Mouse (Mus musculus) urinary bladder, postnatal 36 days (tissue): ENCODE measurements around the gene Olfr794.

Experiments used
- DNase-seq, 2 experiments: peaks; one replicate each; pipeline ENCODE4 v3.0.0; 2022; ENCODE audit warnings: low spot score in 2 of 2, mixed read lengths in 1 of 2

Gene Olfr794

GRCm38 (mm10) chr10:129567355-129567754 lies at the start of gene Olfr794:
TSS of gene Olfr794 (plus strand) at chr10:129567655.
- no peak for DNase-seq

GRCm38 (mm10) chr10:129521492-129521891 lies 46.0 kb upstream of the Olfr794 start, which contains the start of gene Olfr791:
TSS of gene Olfr791 (plus strand) at chr10:129521792.
- DNase-seq, result no peak

GRCm38 (mm10) chr10:129538862-129539261 lies 28.6 kb upstream of the Olfr794 start, which contains the start of gene Olfr792:
TSS of gene Olfr792 (plus strand) at chr10:129539162.
- DNase-seq, result no peak

DNA sequence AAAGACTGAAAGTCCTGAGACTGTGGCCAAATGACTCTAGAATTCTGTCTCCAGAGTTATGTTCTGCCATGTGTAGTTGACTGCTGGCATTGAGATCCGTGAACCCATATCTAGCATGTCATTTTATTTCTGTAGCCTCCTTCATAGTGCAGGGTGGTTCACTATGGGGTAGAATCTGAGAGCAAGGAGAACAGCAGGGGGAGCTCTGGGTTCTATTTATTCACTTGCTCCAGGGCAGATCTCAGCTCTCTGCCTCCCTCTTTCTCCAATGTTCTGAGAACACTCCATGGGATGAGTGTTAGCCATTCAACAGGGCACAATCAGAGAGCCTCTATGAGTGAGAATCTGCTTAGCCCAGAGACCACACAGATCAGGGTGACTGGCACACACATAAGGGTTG lies 18.1 kb upstream of the Olfr794 start:
- no peak for DNase-seq

DNA sequence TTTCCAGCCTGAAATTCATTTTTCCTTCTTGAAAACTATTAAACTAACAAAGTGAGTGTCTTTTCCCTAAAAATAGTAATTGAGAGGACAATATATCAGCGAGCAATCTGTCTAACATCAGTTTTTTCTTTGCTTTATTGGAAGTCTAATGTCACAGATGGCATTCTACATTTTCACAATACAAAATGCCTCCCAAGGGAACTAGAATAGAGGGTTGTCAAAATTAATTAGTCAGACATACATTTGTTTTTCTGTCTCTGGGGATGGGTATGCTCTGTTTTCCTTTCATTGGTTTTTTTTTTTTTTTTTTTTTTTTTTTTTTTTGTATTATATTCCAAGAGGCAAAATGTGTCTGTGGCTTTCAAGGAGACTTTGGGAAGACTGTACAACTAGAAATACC lies 9.6 kb downstream of the Olfr794 start:
- DNase-seq, result no peak

DNA sequence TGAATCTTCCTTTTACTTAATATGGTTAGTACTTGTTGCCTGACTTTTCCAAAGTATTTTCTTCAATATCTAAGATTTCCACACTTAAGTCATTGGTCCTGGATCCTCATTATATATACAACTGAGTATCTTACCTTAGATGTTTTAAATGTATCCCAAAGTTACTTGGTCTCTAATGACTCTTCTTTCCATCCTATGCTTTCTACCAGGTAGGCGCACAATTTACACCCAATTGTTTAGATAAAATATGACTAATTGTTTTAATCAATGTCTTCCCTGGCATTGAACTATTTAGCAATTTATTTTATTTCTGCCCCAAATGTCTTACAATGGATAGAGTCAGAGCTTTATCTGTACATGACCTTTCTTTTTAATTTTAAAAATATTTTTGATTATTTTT lies 45.0 kb downstream of the Olfr794 start, which contains the start of gene Olfr796:
TSS of gene Olfr796 (minus strand) at position 101 of the 400 bp plus-strand sequence.
- no peak for DNase-seq

DNA sequence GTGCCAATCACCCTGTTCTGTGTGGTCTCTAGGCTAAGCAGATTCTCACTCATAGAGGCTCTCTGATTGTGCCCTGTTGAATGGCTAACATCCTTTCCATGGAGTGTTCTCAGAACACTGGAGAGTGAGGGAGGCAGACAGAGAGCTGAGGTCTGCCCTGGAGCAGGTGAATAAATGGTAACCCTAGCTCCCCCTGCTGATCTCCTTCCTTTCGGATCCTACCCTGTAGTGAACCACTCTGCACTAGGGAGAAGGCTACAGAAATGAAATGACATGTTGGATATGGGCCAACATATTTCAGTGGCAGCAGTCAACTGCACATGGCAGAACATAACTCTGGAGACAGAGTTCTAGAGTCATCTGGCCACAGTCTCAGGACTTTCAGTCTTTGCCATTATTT lies 54.3 kb downstream of the Olfr794 start:
- no peak for DNase-seq
